Mouse (Mus musculus) lung, postnatal 36 days (tissue): ENCODE data around the gene Plscr3.

Experiments used
- DNase-seq: peaks from one replicate; pipeline ENCODE4 v3.0.0; 2022; ENCODE audit warnings: mixed read lengths

Plscr3 gene

GRCm38 (mm10) chr11:69900471-69901405 lies 54.6 kb downstream of the Plscr3 start, which contains the start of the genes 2810408A11Rik and Neurl4:
Gene 2810408A11Rik (minus strand): TSS chr11:69900987.
Gene Neurl4 (plus strand): TSS chr11:69901072.
- DNase-seq: peak; percentile 96

- DNase-seq: peak; percentile 96
These were observed 55.2 kb downstream of the Plscr3 start for GRCm38 (mm10) chr11:69901406-69901846.
